Mouse (Mus musculus) splenic B cell, adult 2 months (primary cell): Measurements from ENCODE around the gene Ripor3.
A peak's percentile ranks its signal among the peaks of the same experiment; 100 is the strongest.

Experiments
- DNase-seq: peaks from one replicate; pipeline ENCODE4 v3.0.0-alpha.2; 2011; ENCODE audit warnings: low read depth, low spot score
- H3K27me3 ChIP-seq: 2 replicates; pipeline ENCODE4 v1.6.1; 2012; ENCODE audit warnings: mild to moderate bottlenecking, low read length, moderate library complexity, mixed read lengths; ENCODE audit not compliant: control insufficient read depth, poor library complexity, insufficient read depth, severe bottlenecking
- H3K36me3 ChIP-seq: 2 replicates; pipeline ENCODE4 v1.6.1; 2012; ENCODE audit warnings: mild to moderate bottlenecking, low read length, moderate library complexity, mixed read lengths; ENCODE audit not compliant: control insufficient read depth, poor library complexity, insufficient read depth, severe bottlenecking

The Ripor3 gene

DNA sequence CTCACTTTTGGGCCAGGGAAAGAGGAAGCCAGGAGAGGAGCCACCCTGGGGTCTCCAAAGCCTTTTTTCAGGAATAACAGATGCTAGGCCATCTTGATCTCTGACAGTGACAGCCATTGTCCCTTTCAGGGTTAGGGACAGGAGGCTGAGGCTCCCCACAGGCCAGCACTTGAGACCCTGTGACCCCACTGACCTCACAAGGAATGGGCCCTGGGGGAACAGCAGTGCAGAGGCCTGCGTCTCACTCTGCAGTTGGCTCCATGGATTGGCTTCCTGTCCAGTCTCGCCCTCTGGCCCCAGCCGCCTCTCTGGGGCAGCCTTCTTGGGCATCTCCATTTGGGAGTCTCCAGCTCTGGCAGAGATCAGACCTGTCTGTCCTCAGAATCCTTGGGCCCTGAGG lies 2.3 kb downstream of the Ripor3 start:
- Histone ChIP-seq H3K27me3 (no peaks in the 10 kb centered on the region), H3K36me3 (no peaks in the 10 kb centered on the region)
- no peak for DNase-seq

DNA sequence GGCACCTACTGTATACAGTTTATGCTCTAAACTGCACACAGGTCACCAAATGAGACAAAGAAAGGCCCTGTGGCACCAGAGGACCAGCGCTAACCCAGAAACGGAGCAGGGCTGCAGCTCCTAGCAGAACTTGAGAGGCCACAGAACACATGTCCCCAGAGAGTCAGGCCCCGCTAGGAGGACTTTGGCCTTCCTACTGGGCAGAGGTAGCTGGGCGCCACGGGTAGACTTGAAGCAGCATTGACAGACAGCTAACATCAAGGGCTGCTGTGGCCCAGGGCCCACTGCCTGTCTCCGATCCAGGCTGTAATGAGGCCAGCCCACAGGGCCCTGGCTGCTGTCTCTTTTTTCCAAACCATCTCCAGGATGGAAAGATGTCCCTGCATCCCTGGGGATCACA lies 3.9 kb downstream of the Ripor3 start:
- DNase-seq = no peak
- H3K27me3 ChIP-seq = no peaks in the 10 kb centered on the region
- no peaks in the 10 kb centered on the region for H3K36me3 ChIP-seq

DNA sequence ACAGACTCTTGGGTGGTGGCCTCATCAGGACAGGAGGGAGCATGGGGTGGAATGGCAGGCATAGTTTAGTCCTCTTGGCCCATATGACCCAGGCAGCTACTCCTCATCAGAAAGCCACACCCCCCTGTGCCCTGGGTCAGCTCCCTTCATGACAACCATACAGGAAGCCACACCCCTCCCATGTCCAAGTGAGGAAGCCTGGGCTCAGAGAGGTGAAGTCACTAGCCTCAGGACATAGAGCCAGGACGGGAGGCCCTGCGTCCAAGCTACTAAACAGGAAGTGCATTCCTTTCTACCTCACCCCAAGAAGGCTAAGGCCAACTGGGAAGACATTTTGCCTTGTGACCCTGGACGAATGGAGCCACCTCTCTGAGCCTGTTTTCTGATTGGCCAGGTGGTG lies 4.8 kb downstream of the Ripor3 start:
- no peak for DNase-seq
- no peaks in the 10 kb centered on the region for H3K36me3 ChIP-seq
- H3K27me3 ChIP-seq = no peaks in the 10 kb centered on the region

DNA sequence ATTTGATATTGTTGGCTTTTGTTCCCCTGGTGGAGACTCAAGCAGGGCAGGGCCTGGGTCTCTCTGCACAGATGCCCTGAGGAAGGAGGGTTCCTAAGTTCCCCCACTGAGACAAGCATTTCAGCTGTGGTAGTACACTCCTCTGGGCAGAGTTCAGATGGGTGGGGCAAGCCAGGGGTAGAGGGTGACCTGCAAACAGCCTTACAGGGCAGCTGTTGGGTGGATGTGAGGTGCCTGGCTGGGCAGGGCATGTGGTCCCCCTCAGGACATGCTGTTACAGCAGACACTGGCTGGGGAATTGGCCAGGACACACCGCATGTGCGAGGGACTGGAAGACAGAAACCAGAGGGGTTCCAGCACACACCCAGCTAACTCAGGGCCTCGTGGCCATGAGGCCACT lies 5.4 kb downstream of the Ripor3 start:
- DNase-seq = no peak
- H3K27me3 ChIP-seq = no peaks in the 10 kb centered on the region
- H3K36me3 ChIP-seq = no peaks in the 10 kb centered on the region

DNA sequence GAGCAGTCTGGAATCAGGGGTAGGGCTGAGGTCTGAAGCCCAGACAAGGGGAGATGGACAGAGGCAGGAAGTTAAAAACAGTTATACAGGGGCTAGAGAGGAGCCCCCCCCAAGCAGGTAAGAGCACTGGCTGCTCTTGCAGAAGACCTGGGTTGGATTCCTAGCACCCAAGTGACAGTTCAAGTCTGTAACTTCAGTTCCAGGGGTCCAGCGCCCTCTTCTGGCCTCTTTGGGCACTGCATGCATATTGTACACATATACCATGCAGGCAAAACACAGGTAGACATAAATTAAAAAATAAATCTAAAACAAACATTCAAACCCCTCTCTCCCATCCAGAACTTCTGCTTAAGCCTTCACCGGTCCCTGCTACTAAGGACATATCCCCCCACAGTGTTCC lies 6.0 kb downstream of the Ripor3 start:
- DNase-seq = peak; percentile 29
- no peaks in the 10 kb centered on the region for H3K27me3 ChIP-seq
- no peaks in the 10 kb centered on the region for H3K36me3 ChIP-seq

DNA sequence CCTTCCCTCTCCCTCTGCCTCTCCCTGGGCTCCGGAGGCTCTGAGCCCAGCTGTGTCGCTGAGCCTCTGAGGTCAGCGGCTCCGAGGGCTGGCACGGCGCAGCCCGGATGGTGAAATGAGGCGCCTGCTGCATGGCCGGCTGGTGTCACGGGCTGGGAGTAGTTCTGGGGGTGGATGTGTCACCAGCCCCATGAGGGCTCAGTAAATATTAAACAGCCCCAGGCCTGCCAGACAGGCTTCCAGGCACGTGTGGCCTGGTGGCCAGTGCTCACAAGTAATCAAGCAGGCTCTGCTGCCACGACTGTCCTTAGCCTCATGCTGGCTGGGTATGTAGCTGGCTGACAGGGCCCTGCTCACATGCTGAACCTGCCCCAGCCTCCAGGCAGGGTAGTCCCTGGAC lies 7.0 kb downstream of the Ripor3 start:
- H3K36me3 ChIP-seq = no peaks in the 10 kb centered on the region
- H3K27me3 ChIP-seq = no peaks in the 10 kb centered on the region
- no peak for DNase-seq

DNA sequence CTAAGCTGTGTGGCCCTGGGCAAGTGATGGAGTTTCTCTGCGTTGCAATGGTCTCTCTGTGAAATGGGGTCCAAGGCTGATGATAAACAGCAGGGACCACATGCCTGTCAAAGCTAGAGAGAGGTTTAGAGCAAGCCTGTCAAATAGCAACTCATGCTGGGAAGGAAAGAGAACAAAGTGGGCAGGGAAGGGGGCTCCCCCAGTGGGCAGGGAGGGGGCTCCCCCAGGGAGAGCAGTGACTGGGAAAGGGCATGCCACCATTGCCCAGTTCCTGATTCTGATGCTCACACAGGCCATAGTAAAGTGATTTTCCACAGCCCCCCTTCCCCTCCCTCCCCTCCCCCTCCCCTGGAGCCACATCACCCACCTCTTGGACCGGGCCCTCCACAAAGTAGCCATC lies 7.5 kb downstream of the Ripor3 start:
- no peaks in the 10 kb centered on the region for H3K27me3 ChIP-seq
- no peaks in the 10 kb centered on the region for H3K36me3 ChIP-seq
- DNase-seq = no peak

DNA sequence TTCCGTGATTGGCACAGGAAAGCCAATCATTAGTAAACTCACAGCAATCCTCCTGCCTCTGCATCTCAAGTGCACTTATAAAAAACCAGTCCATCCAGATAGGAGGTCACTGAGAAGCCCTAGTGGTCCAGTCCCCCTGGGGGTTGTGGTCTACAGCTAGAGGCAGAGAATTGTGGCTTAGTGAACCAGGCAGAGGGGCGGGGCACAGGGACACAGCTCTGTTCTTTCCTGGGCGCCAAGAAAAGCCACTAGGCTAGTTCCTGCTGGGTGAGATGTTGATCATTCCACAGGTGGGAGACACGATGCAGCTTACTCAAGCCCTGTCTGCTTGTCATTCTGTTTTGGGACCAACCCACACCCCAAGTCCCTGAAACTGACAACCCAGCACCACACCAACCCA lies 8.2 kb downstream of the Ripor3 start:
- no peak for DNase-seq
- Histone ChIP-seq H3K36me3 (no peaks in the 10 kb centered on the region), H3K27me3 (no peaks in the 10 kb centered on the region)

DNA sequence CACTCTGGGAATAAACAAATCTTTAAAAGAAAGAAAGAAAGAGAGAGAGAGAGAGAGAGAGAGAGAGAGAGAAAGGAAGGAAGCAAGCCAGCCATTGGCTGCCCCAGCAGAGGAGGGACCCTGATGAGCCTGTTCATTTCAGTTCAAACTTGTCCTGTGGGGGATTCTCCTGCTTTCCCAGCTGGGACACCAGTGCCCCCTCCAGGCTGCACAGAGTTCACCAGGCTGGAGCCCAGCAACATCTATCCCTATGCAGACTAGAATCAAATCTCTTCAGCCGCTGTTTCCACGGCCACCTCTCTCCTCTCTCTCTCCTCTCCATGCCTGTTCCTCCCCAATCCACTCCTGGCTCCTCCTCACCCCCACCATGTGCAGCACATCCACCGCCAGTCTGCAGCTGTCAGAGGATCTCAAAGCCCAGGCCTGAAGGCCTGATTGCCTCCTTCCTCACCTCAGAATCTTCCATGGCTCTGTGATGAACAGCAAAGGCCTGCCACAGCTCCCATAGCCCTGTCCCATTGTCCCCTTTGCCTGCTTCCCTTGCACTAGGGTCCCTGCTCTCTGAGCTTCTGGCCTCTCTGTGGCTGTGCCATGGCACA lies 11.2 kb downstream of the Ripor3 start:
- H3K27me3 ChIP-seq = no peaks in the 10 kb centered on the region
- no peaks in the 10 kb centered on the region for H3K36me3 ChIP-seq
- DNase-seq = no peak

DNA sequence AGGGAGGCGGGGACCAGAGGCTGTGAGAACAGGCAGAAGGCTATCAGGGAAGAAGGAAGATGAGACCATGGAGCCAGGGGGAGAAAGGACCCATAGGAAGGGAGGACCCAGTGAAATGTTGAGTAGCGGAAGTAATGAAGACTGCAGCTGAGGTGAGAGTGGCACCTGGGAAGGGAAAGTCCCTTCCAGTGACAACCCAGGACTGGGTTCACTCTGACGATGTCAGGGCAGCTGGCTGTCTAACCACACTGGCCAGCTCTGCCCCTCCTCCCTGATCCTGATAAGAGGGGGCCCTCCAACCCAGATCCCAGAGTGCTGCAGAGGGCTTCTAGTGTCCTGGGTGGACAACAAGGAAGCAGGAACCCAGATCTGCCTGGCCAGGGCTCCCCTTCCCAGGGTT lies 12.9 kb downstream of the Ripor3 start:
- no peaks in the 10 kb centered on the region for H3K27me3 ChIP-seq
- DNase-seq = peak; percentile 54

DNA sequence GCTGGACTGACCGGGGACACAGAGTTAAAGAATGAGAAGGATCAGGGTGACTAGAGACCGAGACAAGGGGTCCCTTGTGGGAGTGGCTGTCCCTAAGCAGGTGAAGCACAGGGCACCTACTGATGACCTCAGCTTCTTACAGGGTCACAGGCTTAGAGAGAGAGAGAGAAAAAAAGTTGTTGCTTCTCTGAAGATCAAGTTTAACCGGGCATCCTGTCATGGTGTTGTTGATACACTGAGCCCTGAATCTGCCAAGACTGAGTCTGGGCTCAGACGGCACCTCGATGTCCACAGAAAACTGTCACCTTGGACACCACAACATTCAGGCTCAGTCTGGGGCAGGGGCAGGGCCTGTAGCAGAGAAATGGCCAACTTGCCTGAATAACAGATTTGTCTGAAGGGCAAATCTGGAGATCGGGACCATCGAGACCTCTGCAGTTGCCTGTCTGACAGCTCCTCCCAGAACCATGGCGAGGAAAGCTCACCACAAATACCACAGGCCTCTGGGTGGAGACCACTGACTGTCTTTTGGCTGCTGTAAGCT lies 13.7 kb downstream of the Ripor3 start:
- DNase-seq = no peak
- Histone ChIP-seq H3K27me3 (no peaks in the 10 kb centered on the region), H3K36me3 (no peaks in the 10 kb centered on the region)

More for the DNA sequence above, 12.9 kb downstream of the Ripor3 start:
- H3K36me3 ChIP-seq = no peaks in the 10 kb centered on the region

DNA sequence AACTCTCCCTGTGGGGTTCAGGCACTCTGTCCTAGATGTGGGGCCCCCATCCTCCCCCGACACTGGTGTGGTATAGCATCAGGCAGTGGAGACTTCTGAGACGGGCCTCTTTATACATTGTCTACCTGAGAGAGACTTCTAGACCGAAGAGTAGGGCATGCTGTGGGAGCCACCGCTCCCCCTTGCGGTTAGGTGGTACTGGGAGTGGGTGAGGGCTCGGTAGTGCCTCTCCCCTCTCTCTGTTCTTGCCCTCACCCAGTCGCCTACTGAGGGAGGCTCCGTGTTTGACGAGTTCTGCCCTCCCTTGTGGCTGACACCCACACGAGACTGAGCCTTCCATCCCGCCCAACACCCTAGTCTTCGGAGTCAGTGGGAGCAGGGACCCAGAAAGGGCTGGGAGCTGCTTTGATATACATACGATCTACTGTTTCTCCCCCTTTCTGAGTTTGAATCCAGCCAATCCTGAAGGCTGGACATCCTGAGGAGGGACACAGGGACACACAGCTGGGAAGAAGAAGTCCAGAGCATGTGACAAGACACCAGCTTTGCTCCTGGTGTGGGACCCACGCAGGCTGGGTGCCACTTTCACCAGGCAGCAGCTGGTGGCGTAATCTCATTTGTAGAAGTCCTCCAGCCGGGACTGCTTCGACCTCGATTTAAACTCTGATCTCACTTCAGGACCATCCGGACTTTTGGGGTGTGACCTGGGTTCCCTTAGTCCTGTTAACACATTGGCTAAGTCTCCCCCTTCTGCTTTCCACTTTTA lies 14.4 kb downstream of the Ripor3 start:
- H3K36me3 ChIP-seq = no peaks in the 10 kb centered on the region
- no peaks in the 10 kb centered on the region for H3K27me3 ChIP-seq
- DNase-seq = no peak

DNA sequence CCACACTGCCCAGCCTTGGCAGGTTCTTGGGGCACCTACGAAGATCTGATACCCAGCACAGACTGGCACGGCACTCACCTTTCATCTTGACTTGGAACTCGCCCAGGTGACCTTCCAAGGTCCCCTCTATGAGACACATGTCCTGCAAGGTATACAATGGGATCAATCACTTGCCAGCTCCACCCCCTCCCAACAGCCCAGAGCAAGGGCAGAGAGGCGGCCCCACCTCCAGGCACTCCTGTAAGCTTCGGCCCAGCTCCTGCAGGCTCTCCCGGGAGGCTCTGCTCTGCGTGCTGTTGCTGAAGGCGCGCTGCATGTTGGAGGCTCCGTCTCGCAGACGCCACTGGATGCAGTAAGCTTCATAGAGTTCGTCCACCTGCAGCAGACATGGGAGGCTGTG lies 17.2 kb downstream of the Ripor3 start:
- no peak for DNase-seq
- no peaks in the 10 kb centered on the region for H3K27me3 ChIP-seq

DNA sequence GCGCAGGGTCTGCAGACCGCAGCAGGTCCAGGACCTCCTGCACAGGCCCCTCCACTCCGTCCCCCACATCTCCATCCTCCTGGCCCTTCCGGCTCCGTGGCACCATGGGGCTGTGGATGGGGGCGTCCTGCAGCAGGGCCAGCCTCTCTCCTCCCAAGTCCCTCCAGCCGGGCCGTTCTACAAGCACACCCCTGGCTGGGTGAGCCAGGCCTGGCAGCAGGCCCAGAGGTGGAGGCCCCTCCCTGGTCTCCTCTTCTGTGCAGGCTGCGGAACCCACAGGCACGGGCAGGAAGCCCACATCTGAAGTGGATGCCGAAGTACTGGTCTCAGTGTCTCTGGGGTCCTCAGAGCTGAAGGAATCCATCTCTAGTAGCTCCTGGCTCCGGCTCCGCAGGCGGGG lies 21.1 kb downstream of the Ripor3 start:
- no peaks in the 10 kb centered on the region for H3K36me3 ChIP-seq
- H3K27me3 ChIP-seq = no peaks in the 10 kb centered on the region
- no peak for DNase-seq

More for the DNA sequence above, 17.2 kb downstream of the Ripor3 start:
- H3K36me3 ChIP-seq = no peaks in the 10 kb centered on the region

DNA sequence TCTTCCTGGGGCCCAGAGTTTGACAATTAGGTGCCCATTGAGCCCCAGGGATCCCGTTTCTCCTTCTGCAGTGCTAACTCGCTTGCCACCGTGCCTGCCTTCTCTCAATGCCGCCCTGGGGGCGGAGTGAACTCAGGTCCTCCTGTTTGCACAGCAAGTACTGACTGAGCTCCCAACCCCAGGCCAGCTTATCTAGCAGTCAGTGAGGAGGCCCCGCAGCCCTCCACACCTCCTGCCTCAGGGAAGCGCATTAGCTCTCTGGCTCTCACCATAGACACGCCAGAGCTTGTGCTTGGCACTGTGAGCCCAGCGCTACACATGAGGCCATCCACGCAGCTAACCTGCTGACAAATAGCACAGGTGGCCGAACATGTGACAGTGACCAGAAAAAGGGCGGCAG lies 22.8 kb downstream of the Ripor3 start:
- H3K36me3 ChIP-seq = no peaks in the 10 kb centered on the region
- DNase-seq = no peak
- H3K27me3 ChIP-seq = no peaks in the 10 kb centered on the region
